Mouse (Mus musculus) layer of hippocampus, postnatal 10 days (tissue): Measurements from ENCODE around the gene Atp2b2. TPM values are rescaled to one million over a fixed set of nuclear protein-coding genes. Genes with fewer than 3 reads are reported as not detected.
"Not testable (repeated sequence)": the region's sequence is repeated elsewhere in the genome, so short reads cannot be mapped to it uniquely, and the experiment has no call there.

Source experiments
- DNase-seq, 2 experiments: peaks; one replicate each; pipeline ENCODE4 v3.0.0; 2021; ENCODE audit warnings: low spot score in 2 of 2
- microRNA-seq, 2 experiments: library from miRNA; unstranded; fragments of <30 nt; microRNA quantifications; one replicate each; pipeline ENCODE4 v1.2.0; 2021
- total RNA-seq, 2 experiments: library from RNA; stranded (reverse); gene quantifications; 2 replicates each; pipeline ENCODE4 v1.2.3; 2021

The Atp2b2 gene
- total RNA-seq, 2 experiments from 2014 or later: 243 to 256 TPM

DNA sequence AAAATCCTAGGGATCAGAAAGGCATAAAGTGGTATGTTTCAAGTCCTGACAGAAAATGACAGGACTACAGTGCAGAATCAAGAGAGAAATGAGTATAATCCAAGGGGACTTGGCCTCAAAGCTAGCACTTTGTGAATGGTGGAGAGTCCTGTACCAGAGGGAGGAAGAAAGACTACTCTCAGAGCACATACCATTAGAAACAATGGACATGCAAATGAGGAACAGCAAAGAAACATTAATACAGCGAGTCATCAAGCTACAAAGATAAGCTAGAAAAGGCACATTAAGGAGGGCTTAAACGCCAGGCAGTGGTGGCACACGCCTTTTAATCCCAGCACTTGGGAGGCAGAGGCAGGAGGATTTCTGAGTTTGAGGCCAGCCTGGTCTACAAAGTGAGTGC, 311.1 kb downstream of the Atp2b2 start:
- DNase-seq: no peak

- no peak for DNase-seq
These were observed 314.2 kb downstream of the Atp2b2 start for GRCm38 (mm10) chr6:113728181-113728580.

DNA sequence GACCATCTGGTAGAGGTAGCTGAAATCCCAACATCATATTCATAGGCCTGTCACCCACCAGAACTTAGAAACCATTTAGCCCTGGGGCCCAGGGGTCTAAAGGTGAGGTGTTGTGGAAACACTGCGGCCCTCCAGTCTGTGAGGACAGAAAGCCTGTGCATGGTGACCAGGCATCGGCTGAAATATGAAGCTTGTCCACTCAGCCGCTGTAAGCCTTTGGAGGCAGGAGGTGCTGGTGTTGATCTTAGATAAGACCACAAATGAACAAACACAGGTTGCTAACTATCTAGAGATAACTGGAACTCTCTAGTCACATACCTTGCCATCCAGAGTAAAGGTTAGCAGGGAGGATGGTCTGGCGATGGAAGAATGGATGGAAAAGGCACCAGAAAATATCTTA, 321.4 kb downstream of the Atp2b2 start:
- no peak for DNase-seq

- DNase-seq: no peak
These were observed 322.5 kb downstream of the Atp2b2 start, which contains the start of gene Ghrl for GRCm38 (mm10) chr6:113719878-113720277. Ghrl (minus strand) TSS chr6:113719880.

DNA sequence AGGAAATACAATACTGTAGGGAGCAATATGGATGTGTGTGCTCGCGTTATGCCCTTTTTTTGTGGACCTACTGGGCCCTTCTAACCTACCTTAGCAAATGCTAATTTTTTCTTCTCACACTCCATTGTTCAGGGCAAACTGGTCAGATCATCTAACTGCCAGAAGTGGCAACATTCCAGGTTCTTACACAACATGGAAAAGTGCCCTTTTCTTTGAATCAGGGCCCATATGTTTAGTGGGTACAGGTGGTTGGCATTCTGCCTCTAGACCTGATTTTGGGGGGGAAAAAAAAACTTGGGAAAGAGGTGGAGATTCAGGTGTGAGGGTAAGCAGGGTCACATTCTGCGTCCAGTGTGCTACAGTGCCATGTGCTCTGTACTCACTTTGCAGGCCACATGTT, 324.9 kb downstream of the Atp2b2 start:
- no peak for DNase-seq

DNA sequence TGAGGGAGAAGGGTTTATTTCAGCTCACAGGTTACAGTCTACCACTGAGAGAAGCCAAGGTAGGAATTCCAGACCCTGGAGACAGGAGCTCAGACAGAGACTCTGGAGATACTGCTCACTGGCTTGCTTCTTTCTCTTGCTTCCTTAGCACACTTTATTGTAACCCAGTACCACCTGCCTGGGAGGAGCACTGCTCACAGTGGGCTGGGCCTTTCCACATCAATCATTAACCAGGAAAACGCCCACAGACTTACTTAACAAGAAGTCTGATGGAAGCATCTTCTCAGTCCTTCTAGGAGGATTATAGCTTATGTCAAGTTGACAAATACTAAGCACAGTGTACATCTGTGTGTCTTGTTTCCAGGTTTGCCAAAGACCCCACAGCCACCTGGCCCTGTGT, 327.6 kb downstream of the Atp2b2 start:
- no peak for DNase-seq

DNA sequence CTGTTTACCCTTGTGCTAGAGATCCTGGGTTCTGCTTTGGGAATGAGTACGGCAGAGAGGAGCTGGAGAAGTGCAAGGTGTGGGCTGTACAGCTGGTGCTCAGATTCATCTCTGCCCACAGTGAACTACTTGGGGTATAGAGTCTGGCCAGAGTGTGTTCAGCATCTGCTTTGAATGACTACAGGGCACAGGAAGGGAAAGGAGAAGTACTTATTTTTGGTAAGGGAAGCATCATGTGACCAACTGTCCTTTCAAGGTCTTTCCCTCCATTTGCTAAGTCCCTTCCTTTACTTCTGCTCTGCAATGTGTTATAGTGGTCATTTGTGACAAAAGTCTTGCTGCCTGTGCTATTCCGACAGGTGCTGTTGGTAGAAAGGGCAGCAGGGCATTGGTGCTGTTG, 328.1 kb downstream of the Atp2b2 start:
- no peak for DNase-seq

DNA sequence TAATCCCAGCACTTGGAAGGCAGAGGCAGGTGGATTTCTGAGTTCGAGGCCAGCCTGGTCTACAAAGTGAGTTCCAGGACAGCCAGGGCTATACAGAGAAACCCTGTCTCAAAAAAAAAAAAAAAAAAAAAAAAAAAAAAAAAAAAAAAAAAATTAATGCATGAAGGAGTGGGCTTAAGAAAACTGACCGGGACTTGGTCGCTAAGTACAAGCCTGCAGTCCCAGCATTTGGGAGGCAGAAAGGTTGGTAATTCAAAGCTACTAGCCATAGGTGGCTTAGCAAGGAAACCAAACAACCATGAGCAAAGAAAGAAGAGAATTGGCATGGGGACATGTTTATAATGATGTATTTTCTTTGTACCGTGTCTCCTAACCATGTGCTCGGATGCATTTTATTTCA, 329.0 kb downstream of the Atp2b2 start:
- DNase-seq: not testable (repeated sequence)

GRCm38 (mm10) chr6:113712718-113713117, 329.7 kb downstream of the Atp2b2 start:
- DNase-seq: no peak

- DNase-seq: peak; percentile 31 to 42
These were observed 344.9 kb downstream of the Atp2b2 start for GRCm38 (mm10) chr6:113697222-113698205.

- peak; percentile 93 to 95 for DNase-seq
These were observed 345.7 kb downstream of the Atp2b2 start, which contains the start of gene Tatdn2 for GRCm38 (mm10) chr6:113696582-113697221. Tatdn2 (plus strand) TSS chr6:113697050.

DNA sequence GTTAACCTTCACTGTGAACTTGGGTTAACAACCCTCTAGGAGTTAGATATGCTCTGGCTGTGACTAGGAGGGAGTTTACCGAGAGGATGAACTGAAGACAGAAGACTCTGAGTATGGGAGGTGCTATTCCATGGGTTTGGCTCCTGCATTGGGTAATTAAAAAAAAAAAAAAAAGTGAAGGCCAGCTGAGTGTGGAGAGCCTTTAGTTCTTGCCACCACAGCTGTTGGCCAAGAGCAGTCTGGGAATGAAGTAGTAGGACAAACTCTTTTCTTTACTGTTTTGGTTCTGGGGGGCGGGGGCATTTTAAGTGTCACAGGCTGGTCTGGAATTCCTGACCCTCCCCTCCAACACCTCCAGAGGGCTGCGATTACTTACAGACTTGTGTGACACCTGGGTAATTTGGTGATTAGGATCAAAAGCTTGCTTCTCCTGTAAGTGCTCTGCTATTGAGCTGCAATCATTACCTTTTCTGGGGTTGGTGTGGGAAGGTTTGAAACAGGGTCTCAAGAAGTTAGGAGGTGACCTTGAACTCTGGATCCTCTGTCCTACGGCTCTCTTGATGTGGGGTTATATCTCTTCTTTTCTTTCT, 346.6 kb downstream of the Atp2b2 start:
- DNase-seq: no peak

GRCm38 (mm10) chr6:113695203-113695602, 347.2 kb downstream of the Atp2b2 start:
- no peak for DNase-seq

Small RNAs within 50 kb of the gene (microRNA-seq; reads per million reads assigned to microRNA genes)
- gene Mir7042: 2.7 to 2.9 reads per million in 2 experiments

Other genes with a start within 250 kb of the Atp2b2 start
- gene Slc6a11, start 88.6 kb upstream of the Atp2b2 start, total RNA-seq: 100 to 1,000 TPM; 154 to 167 TPM
- 100 to 1,000 TPM; 307 to 331 TPM for gene Slc6a1, start 240.0 kb upstream of the Atp2b2 start, total RNA-seq